Mouse (Mus musculus) midbrain, postnatal 0 days (tissue): ENCODE data around the gene Rpl18. TPM values are rescaled to one million over a fixed set of nuclear protein-coding genes. Genes with fewer than 3 reads are reported as not detected.

Experiments
- ATAC-seq: fragments of 200-750 bp; cut with Nextera tagmentation; 2 replicates; pipeline ENCODE4 v1.8.0; 2017; ENCODE audit warnings: moderate number of reproducible peaks, mild to moderate bottlenecking, moderate TSS enrichment, moderate library complexity; ENCODE audit not compliant: low FRiP score
- DNase-seq: peaks from one replicate; pipeline ENCODE4 v3.0.0-alpha.2; 2015; ENCODE audit warnings: low spot score
- H3K27ac ChIP-seq: fragments of 300-500 bp; sonication (generic); 2 replicates; pipeline ENCODE4 v1.5.1; 2014; ENCODE audit warnings: low read depth, mild to moderate bottlenecking, low read length, mixed read lengths
- H3K27me3 ChIP-seq: fragments of 300-500 bp; sonication (generic); 2 replicates; pipeline ENCODE4 v1.6.1; 2014; ENCODE audit warnings: low read length, control low read depth, mixed read lengths; ENCODE audit not compliant: insufficient read depth
- H3K36me3 ChIP-seq: fragments of 300-500 bp; sonication (generic); 2 replicates; pipeline ENCODE4 v1.6.1; 2014; ENCODE audit warnings: low read length, control low read depth, mixed read lengths; ENCODE audit not compliant: insufficient read depth
- H3K4me1 ChIP-seq: fragments of 300-500 bp; sonication (generic); 2 replicates; pipeline ENCODE4 v1.6.1; 2014; ENCODE audit warnings: mild to moderate bottlenecking, control low read depth, antibody characterized with exemption, low read length, mixed read lengths; ENCODE audit not compliant: insufficient read depth
- H3K4me2 ChIP-seq: fragments of 300-500 bp; sonication (generic); 2 replicates; pipeline ENCODE4 v1.6.1; 2014; ENCODE audit warnings: low read depth, mild to moderate bottlenecking, low read length, mixed read lengths; ENCODE audit not compliant: poor library complexity, severe bottlenecking
- H3K4me3 ChIP-seq: fragments of 300-500 bp; sonication (generic); 2 replicates; pipeline ENCODE4 v1.5.1; 2014; ENCODE audit warnings: low read depth, mild to moderate bottlenecking, low read length, moderate library complexity
- H3K9ac ChIP-seq: fragments of 300-500 bp; sonication (generic); replicated peaks from 2 replicates; pipeline ENCODE4 v1.6.1; 2014; ENCODE audit warnings: mild to moderate bottlenecking, low read length, moderate library complexity, mixed read lengths; ENCODE audit not compliant: poor library complexity, severe bottlenecking
- H3K9me3 ChIP-seq: fragments of 300-500 bp; sonication (generic); 2 replicates; pipeline ENCODE4 v1.6.1; 2016; ENCODE audit warnings: low read length, control low read depth
- CTCF ChIP-seq: IDR thresholded peaks from 2 replicates; pipeline ENCODE4 v1.5.1; 2016; ENCODE audit warnings: antibody characterized with exemption, mild to moderate bottlenecking
- WGBS: fragments of 180-500 bp; shearing (Covaris S2); extraction: QIAGEN DNeasy Blood & Tissue Kit; methylation state at CpG from one replicate; pipeline ENCODE4 v1.1.7; 2014; 5-methylcytosine and 5-hydroxymethylcytosine counted together
- polyA plus RNA-seq: library from polyadenylated mRNA; unstranded; fragments of >200 nt; fragmentation: Nextera tagmentation; extraction: Ambion mirVana; gene quantifications from 2 replicates; pipeline ENCODE4 v1.2.1, GENCODE M21; 2015
- total RNA-seq: library from RNA; depleted of rRNA; stranded (reverse); fragments of >200 nt; gene quantifications from 2 replicates; pipeline ENCODE4 v1.2.3, GENCODE M21; 2014

The Rpl18 gene
- total and polyA plus RNA-seq, 2 experiments from 2014 or later = 473 to 989 TPM

DNA sequence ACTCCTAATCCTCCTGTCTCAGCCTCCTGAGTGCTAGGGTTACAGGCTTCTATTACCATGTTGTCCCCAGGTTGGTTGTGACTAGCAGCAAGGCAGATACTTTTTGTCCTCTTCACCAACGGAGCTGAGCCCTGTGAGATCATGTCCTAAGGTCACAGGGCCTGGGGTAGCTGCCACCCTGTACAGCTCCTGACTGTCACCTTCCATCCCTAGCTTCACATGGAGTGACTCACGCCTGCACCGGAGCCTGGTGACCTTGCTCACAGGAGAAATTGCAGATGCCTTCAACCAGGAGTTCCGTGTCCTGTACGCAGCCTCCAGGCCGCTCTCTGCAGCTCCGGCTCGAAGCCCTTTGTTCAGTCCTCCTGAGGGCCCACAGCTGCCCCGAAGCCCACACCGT lies 11.2 kb downstream of the Rpl18 start:
- DNase-seq (no peak), ATAC-seq (no peak)
- no peaks in the 10 kb centered on the region for H3K4me1 ChIP-seq
- H3K4me2 ChIP-seq = no peak overlapping the region
- TF ChIP-seq CTCF = no peak
- H3K9ac ChIP-seq = no peak overlapping the region
- peaks cover 35% of the 10 kb centered on the region for H3K36me3 ChIP-seq
- no peaks in the 10 kb centered on the region for H3K9me3 ChIP-seq
- H3K27ac ChIP-seq = no peak overlapping the region
- 95% methylated on average over 10 of the region's 10 CpGs for WGBS
- no peaks in the 10 kb centered on the region for H3K27me3 ChIP-seq
- H3K4me3 ChIP-seq = no peak overlapping the region

DNA sequence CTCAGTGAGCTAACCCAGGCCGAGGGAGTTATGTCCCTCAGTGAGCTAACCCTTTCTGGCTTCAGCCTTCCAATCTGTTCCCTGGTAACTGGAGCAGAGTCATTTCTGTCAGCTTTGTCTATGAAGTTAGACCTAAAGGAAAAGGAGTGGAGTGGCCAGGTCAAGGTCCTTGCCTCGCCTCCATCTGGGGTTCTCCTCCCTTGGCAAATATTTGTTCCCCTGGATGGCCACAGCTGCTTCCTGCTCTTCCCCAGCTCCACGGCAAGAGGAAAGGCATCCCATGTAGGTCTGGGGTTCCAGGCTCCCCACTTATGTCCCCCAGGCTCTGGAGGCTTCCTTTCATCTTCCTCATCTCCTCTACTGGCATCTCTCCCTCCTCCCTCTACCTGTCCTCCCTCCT lies 12.4 kb downstream of the Rpl18 start:
- Histone ChIP-seq H3K27me3 (no peaks in the 10 kb centered on the region), H3K9me3 (no peaks in the 10 kb centered on the region), H3K4me3 (no peak overlapping the region), H3K4me1 (no peaks in the 10 kb centered on the region), H3K4me2 (no peak overlapping the region), H3K27ac (no peak overlapping the region), H3K9ac (no peak overlapping the region), H3K36me3 (peaks cover 27% of the 10 kb centered on the region)
- ATAC-seq (no peak), DNase-seq (no peak)
- TF ChIP-seq CTCF = no peak
- 84% methylated on average over 3 of the region's 3 CpGs for WGBS

DNA sequence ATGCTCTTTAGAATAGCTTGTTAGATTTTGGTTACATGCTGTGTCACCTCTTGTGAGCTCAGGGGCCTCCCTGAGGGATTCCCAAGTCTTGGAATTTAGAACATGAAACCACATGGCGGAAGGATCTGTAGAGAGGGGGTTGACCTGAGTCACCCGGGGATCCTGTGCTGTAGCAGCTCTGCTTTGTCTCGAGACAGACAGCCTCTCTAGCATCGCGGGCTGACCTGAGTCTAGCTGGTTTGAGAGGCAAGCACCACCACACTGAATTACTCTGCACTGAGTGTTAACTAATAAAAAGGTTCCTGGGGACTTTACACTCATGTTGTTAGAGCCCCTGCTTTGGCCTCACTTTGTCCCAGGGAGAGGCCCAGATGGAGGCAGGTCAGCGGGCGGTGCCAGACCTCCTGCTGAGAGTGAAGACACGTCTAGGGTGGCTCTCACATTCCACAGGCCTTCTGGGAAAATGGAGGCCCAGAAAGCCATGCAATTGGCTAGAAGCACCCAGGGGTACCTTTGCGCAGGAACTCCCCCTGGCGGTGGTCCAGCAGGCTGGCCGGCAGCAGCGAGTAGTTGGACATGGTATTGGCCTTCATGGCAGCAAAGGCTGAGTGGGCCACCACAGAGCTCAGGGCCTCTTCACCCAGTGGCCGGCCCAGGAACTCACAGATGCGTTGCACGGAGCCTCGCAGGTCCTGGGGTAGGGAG lies 15.6 kb downstream of the Rpl18 start:
- TF ChIP-seq CTCF = peak; percentile 64
- Histone ChIP-seq H3K27ac (no peak overlapping the region), H3K9me3 (no peaks in the 10 kb centered on the region), H3K4me2 (no peak overlapping the region), H3K27me3 (no peaks in the 10 kb centered on the region), H3K4me1 (no peaks in the 10 kb centered on the region), H3K4me3 (no peak overlapping the region), H3K36me3 (peaks cover 5% of the 10 kb centered on the region), H3K9ac (no peak overlapping the region)
- WGBS = 18% methylated on average over 16 of the region's 16 CpGs
- DNase-seq (no peak), ATAC-seq (no peak)

DNA sequence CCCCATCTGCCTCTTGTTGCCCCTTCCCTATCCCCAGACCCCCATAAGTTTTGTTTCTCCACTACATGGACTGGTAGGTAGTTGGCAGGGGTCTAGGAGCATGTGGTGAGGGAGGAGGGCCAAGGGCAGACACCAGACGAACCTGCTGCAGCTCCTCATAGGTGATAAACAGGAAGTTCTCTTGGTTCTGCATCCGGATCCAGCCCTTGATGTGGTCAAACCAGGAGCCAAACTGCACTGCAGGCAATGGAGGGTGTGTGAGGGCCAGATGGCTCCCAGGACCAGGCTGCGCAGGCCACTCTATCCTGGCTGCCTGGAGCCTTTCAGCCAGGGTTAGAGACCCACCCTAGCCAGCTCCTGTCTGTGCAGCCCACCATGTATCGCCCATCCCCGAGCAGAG lies 18.2 kb downstream of the Rpl18 start:
- H3K4me2 ChIP-seq = no peak overlapping the region
- DNase-seq (no peak), ATAC-seq (no peak)
- no peaks in the 10 kb centered on the region for H3K4me1 ChIP-seq
- H3K9ac ChIP-seq = no peak overlapping the region
- no peaks in the 10 kb centered on the region for H3K36me3 ChIP-seq
- 86% methylated on average over 5 of the region's 5 CpGs for WGBS
- TF ChIP-seq CTCF = no peak
- no peak overlapping the region for H3K4me3 ChIP-seq
- no peaks in the 10 kb centered on the region for H3K27me3 ChIP-seq
- H3K9me3 ChIP-seq = no peaks in the 10 kb centered on the region
- H3K27ac ChIP-seq = no peak overlapping the region

DNA sequence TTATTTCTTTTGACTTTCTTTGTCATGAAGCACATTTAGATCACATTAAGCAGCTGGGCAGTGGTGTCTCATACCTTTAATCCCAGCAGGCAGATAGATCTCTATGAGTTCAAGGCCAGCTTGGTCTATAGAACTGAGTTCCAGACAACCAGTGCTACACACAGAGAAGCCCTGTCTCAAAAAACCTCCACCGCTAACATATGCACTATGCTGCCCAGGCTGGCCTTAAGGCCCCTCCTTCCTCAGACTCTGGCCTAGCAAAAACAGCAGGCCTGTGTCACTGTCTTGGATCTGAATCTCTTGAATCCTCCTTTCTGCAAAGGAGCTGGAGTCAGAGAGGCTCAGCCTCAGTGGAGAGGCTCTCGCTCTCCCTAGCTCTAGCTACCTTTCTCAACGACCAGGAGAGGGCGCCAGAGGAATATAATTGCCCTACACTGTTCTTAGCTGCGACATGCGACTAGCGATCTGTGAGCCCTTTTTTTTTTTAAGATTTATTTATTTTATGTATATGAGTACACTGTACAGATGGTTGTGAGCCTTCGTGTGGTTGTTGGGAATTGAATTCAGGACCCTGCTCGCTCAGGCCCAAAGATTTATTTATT lies 24.0 kb downstream of the Rpl18 start:
- Histone ChIP-seq H3K4me1 (no peaks in the 10 kb centered on the region), H3K4me3 (no peak overlapping the region), H3K9me3 (no peaks in the 10 kb centered on the region), H3K4me2 (no peak overlapping the region), H3K27ac (no peak overlapping the region), H3K36me3 (no peaks in the 10 kb centered on the region), H3K9ac (no peak overlapping the region), H3K27me3 (no peaks in the 10 kb centered on the region)
- DNase-seq (peak; percentile 87), ATAC-seq (peak; percentile 83; the same call in 1 of the 2 replicates)
- peak; percentile 87 for TF ChIP-seq CTCF
- WGBS = 9% methylated on average over 9 of the region's 9 CpGs

DNA sequence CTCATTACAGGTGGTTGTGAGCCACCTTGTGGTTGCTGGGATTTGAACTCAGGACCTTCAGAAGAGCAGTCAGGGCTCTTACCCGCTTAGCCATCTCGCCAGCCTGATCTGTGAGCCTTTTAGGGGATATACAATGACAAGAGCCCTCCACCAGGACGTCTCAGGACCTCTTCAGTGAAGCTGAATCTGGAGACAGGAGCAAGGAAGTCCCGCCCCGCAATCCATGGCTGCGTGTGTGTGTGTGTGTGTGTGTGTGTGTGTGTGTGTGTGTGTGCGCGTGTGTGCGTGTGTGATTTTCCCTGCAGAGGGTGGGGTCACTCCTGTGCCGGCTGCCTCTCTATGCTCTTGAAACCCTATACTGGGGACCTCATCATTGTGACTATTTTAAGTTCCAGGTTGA lies 24.6 kb downstream of the Rpl18 start:
- no peak for TF ChIP-seq CTCF
- H3K27ac ChIP-seq = no peak overlapping the region

More for the DNA sequence above, 24.6 kb downstream of the Rpl18 start:
- Histone ChIP-seq H3K4me3 (no peak overlapping the region), H3K4me1 (no peaks in the 10 kb centered on the region), H3K9me3 (no peaks in the 10 kb centered on the region), H3K4me2 (no peak overlapping the region), H3K27me3 (no peaks in the 10 kb centered on the region), H3K9ac (no peak overlapping the region), H3K36me3 (no peaks in the 10 kb centered on the region)
- no peak for ATAC-seq
- DNase-seq = no peak
- WGBS = 68% methylated on average over 10 of the region's 10 CpGs
